Mouse (Mus musculus) midbrain, embryonic 13.5 days (tissue): Measurements from ENCODE around the gene Lrrc9. TPM values are rescaled to one million over a fixed set of nuclear protein-coding genes. Genes with fewer than 3 reads are reported as not detected.

ENCODE experiments used
- ATAC-seq: fragments of 200-750 bp; cut with Nextera tagmentation; 2 replicates; pipeline ENCODE4 v1.8.0; 2017; ENCODE audit warnings: mild to moderate bottlenecking, moderate TSS enrichment, moderate library complexity
- H3K27ac ChIP-seq: fragments of 300-500 bp; sonication (generic); 2 replicates; pipeline ENCODE4 v1.5.1; 2015; ENCODE audit warnings: inconsistent platforms, mild to moderate bottlenecking, moderate library complexity
- H3K27me3 ChIP-seq: fragments of 300-500 bp; sonication (generic); 2 replicates; pipeline ENCODE4 v1.6.1; 2015; ENCODE audit warnings: mild to moderate bottlenecking, inconsistent platforms
- H3K36me3 ChIP-seq: fragments of 300-500 bp; sonication (generic); 2 replicates; pipeline ENCODE4 v1.6.1; 2015; ENCODE audit warnings: mild to moderate bottlenecking, inconsistent platforms
- H3K4me1 ChIP-seq: fragments of 300-500 bp; sonication (generic); replicated peaks from 2 replicates; pipeline ENCODE4 v1.6.1; 2015; ENCODE audit warnings: inconsistent platforms
- H3K4me2 ChIP-seq: fragments of 300-500 bp; sonication (generic); replicated peaks from 2 replicates; pipeline ENCODE4 v1.6.1; 2015; ENCODE audit warnings: moderate library complexity, mild to moderate bottlenecking, inconsistent platforms
- H3K4me3 ChIP-seq: fragments of 300-500 bp; sonication (generic); replicated peaks from 2 replicates; pipeline ENCODE4 v1.5.1; 2015; ENCODE audit warnings: mild to moderate bottlenecking, inconsistent platforms
- H3K9ac ChIP-seq: fragments of 300-500 bp; sonication (generic); replicated peaks from 2 replicates; pipeline ENCODE4 v1.6.1; 2015; ENCODE audit warnings: mild to moderate bottlenecking, inconsistent platforms
- H3K9me3 ChIP-seq: fragments of 300-500 bp; sonication (generic); 2 replicates; pipeline ENCODE4 v1.6.1; 2016; ENCODE audit warnings: mild to moderate bottlenecking, inconsistent platforms
- WGBS: fragments of 180-500 bp; shearing (Covaris S2); methylation state at CpG from one replicate; pipeline ENCODE4 v1.1.7; 2015; 5-methylcytosine and 5-hydroxymethylcytosine counted together
- polyA plus RNA-seq: library from polyadenylated mRNA; unstranded; fragments of >200 nt; fragmentation: Nextera tagmentation; extraction: Ambion mirVana; gene quantifications from 2 replicates; pipeline ENCODE4 v1.2.1, GENCODE M21; 2015

Gene Lrrc9
- 3.2 and 4.2 TPM in 2 replicates for polyA plus RNA-seq

DNA sequence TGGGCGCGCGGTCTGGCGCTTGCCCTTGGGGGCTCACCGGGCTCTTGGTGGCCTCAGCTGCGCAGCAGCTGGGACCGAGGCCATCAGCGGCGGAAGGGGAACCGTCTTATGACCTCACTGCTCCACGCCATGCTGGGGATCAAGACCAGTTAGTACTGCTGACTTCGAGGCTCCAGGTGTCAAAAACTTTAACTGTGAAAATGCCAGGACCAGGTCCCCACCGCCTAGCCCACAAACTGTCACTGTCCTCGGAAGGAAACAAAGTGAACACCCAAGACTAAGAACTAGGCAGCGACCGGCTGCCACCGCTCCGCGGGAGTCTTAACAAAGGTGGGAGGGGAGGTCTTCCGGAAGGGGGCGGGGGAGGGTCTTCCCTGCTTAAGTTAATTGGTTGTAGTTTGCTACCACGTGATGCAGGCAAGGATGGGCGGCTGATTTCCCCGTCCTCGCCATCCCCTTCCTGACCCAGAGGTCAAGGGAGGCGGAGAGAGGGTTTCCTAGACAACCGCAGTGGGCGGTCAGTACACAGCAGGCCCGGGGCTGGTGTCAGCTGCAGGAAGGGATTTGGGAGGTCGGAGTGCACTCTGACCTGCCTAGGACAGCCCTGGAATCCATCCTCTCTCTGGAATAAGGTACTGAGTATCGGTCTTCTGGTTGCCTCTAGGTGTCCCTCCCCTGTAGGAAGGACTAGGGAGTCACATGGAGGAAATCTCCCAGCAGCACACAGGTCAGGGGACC lies at the start of gene Lrrc9:
TSS of gene Lrrc9 (plus strand) at position 28 of the 738 bp plus-strand sequence.
- 0 out of 2 replicates have a peak within 1 kb of the TSS, but pooled peaks have one; percentile 12 for H3K27ac ChIP-seq
- under 1% methylated on average over 31 of the region's 31 CpGs for WGBS

DNA sequence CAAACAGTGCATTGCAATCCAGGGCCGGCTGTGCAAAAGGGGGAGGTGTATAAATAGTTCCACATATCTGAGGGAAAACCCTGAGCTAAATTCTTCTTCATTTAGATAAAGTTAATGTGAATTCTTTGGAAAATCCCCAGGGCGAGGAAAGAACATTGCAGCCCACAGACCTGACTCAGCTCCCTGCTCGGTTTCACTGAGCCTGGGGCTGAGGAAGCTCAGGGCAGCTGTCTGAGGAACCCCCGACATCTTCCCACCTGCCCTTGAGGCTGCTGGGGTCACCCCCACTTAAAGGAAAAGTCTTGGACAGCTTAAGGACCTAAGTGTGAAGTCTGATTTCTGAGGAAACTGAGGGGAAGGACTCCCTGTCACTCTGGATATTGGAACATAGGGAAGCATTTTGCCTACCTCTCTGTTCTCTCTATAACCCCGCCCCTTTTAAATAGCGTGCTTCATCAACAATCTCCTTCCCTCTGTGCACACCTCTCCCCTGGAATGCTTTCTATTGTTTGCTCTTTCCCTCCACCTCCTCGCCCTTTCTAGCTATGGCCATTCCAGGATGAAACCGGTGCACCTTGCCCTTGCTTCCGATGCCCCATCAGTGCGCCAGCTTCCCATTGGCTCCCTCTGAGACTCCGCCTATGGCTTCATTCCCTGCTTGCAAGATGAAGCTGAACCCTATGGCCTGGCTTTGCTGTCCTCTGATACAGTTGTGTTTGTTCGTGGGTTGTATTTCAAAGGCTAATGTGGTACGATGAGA lies 48.4 kb upstream of the Lrrc9 start:
- no peak for ATAC-seq
- Histone ChIP-seq H3K27ac (no peak overlapping the region), H3K36me3 (no peaks in the 10 kb centered on the region), H3K4me2 (no peak overlapping the region), H3K27me3 (no peaks in the 10 kb centered on the region), H3K9me3 (no peaks in the 10 kb centered on the region), H3K9ac (no peak overlapping the region), H3K4me3 (no peak overlapping the region), H3K4me1 (peaks cover 6% of the 10 kb centered on the region; the same call in 1 of the 2 replicates)
- WGBS: 61% methylated on average over 13 of the region's 13 CpGs

More for the DNA sequence above, at the start of gene Lrrc9:
- peaks cover 32% of the 10 kb centered on the region for H3K4me1 ChIP-seq
- no peaks in the 10 kb centered on the region for H3K27me3 ChIP-seq
- H3K36me3 ChIP-seq: no peaks in the 10 kb centered on the region
- peak within 1 kb of the TSS; percentile 44 for H3K4me3 ChIP-seq
- peak; percentile 84 for ATAC-seq
- peak within 1 kb of the TSS; percentile 56 for H3K9ac ChIP-seq
- no peaks in the 10 kb centered on the region for H3K9me3 ChIP-seq
- H3K4me2 ChIP-seq: peak within 1 kb of the TSS; percentile 62

DNA sequence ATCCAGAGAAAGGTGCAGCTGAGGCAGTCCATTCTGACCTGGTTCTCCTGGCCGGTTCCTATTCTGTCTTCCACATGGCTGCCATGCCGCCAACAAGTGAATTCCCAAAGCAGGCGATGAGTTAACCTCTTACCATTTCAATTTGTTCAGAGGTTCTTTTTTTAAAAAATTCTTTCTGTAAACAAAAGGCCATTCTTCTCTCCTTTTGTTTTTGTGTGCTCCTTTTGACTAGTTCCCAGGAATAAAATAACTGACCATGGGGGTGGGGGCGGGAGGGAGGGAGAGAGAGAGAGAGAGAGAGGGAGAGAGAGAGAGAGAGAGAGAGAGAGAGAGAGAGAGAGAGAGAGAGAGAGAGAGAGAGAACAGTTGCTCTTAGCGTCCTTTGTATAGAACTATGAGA lies 36.6 kb upstream of the Lrrc9 start:
- Histone ChIP-seq H3K9ac (no peak overlapping the region), H3K27me3 (no peaks in the 10 kb centered on the region), H3K9me3 (no peaks in the 10 kb centered on the region), H3K4me3 (no peak overlapping the region), H3K4me2 (no peak overlapping the region), H3K4me1 (peaks cover 23% of the 10 kb centered on the region), H3K27ac (no peak overlapping the region), H3K36me3 (no peaks in the 10 kb centered on the region)
- ATAC-seq: no peak
- WGBS: 28% methylated on average over 5 of the region's 5 CpGs

DNA sequence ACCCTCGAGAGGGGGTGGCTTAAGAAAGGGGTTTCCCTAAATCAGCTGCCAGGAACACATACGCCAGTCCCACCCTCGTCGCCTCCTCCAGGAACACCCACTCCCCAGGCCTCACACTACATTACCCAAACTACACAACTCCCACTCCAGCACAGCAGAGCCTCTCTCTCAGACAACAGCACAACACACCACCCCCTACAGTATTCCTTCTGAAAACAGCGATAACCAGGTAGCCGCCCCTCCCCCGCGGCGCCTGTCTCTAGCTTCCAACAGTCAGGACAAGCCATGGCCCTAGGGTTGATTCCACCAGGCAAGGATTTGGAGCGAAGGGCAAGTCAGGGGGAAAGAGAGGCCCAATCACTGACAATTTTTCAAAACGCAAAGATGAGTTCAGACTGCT lies 34.5 kb upstream of the Lrrc9 start:
- peak overlapping the region; percentile 88 for H3K9ac ChIP-seq
- no peaks in the 10 kb centered on the region for H3K27me3 ChIP-seq
- H3K36me3 ChIP-seq: no peaks in the 10 kb centered on the region
- WGBS: 4% methylated on average over 11 of the region's 11 CpGs
- H3K4me1 ChIP-seq: peaks cover 23% of the 10 kb centered on the region
- peak overlapping the region; percentile 85 for H3K4me3 ChIP-seq
- H3K27ac ChIP-seq: peak overlapping the region; percentile 84
- ATAC-seq: peak; percentile 55
- H3K9me3 ChIP-seq: no peaks in the 10 kb centered on the region
- H3K4me2 ChIP-seq: peak overlapping the region; percentile 86

DNA sequence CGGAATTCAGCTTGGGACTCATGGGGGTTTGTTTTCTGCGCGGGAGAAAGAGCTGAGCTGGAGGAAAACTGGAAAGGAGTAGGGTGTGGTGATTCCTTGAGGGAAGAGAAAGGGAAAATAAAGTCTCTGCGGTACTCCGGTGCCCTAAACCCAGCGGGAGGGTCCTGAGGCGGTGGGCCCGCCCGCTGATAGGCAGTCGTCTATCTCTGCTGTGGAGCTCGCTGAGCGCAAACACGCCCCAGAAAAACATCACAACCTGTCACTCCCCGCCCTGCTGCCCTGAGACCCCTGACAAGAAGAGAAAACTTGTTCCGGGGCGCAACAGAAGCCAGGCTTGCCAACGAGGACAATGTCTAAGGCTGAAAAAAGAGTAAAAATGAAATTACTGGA lies 34.0 kb upstream of the Lrrc9 start:
- peak overlapping the region; percentile 88 for H3K9ac ChIP-seq
- H3K36me3 ChIP-seq: no peaks in the 10 kb centered on the region
- WGBS: 2% methylated on average over 17 of the region's 17 CpGs
- H3K9me3 ChIP-seq: no peaks in the 10 kb centered on the region
- H3K4me2 ChIP-seq: peak overlapping the region; percentile 86
- H3K4me1 ChIP-seq: peaks cover 23% of the 10 kb centered on the region
- H3K27me3 ChIP-seq: no peaks in the 10 kb centered on the region
- H3K4me3 ChIP-seq: peak overlapping the region; percentile 85
- peak overlapping the region; percentile 84 for H3K27ac ChIP-seq
- ATAC-seq: peak; percentile 44

DNA sequence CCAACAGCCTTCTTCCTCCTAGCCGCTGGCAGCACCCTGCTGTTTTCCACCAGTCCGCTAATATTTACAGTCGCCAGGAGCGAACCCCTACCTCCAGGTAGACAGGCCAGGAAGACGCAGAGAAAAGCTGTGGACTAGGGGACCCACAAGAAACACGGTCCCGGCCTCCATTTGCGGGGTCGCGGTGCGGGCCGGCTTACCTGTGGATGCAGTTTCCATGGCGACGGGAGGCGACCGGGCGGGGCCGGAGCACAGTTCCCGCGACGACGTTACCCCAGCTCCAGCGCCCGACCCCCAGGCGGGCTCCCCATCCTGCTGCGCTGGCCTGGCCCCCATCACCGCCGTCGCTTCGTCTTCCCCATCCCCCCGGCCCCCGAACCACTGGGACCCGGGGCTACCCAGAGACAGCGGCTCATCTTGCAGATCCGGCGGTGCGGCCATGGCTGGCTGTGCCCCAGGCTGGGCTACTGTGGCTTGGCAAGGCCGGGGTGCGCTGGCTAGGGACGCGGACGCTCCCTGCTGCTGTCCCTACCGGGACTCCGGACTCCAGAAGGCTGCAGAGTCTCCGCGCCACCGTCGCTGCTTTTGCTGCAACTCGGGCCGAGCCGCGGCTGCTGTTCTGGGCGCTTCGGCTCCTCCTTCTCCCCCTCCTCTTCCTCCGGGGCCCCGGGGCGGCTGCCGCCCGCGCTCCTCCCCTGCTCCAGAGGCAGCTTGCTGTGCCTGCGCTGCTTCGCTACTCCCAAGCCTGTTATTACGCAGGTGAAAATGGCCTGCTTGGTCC lies 33.4 kb upstream of the Lrrc9 start:
- no peaks in the 10 kb centered on the region for H3K9me3 ChIP-seq
- peaks cover 23% of the 10 kb centered on the region for H3K4me1 ChIP-seq
- under 1% methylated on average over 56 of the region's 63 CpGs for WGBS
- peak overlapping the region; percentile 84 for H3K27ac ChIP-seq
- no peaks in the 10 kb centered on the region for H3K36me3 ChIP-seq
- H3K4me3 ChIP-seq: peak overlapping the region; percentile 85
- peak overlapping the region; percentile 88 for H3K9ac ChIP-seq
- H3K27me3 ChIP-seq: no peaks in the 10 kb centered on the region
- ATAC-seq: peak; percentile 93
- H3K4me2 ChIP-seq: peak overlapping the region; percentile 86

DNA sequence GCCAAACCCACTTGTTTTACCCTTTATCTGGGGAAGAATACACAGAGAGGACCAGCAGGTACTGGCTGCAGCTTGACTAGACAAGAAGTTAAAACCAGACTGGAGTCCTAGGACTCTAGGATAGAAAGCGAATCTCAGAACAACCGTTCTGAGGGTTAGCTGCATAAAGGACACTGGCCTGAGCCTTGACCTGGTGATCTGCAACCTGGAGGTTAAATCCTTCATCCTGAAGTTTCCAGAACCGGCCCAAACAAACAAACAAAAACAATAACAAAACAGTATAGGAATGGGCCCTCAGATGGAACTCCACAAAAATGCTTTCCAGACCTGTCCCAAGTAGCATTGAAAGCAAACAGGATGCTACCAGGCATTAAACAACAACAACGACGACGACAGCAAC lies 32.7 kb upstream of the Lrrc9 start, which contains the start of gene Rtn1:
TSS of gene Rtn1 (minus strand) at position 101 of the 400 bp plus-strand sequence.
- peak within 1 kb of the TSS; percentile 85 for H3K4me3 ChIP-seq
- peak within 1 kb of the TSS; percentile 84 for H3K27ac ChIP-seq
- H3K4me1 ChIP-seq: peaks cover 23% of the 10 kb centered on the region
- ATAC-seq: no peak; the same call in 1 of the 2 replicates
- H3K9me3 ChIP-seq: no peaks in the 10 kb centered on the region
- H3K4me2 ChIP-seq: peak within 1 kb of the TSS; percentile 86
- 38% methylated on average over 6 of the region's 6 CpGs for WGBS
- H3K36me3 ChIP-seq: no peaks in the 10 kb centered on the region
- no peaks in the 10 kb centered on the region for H3K27me3 ChIP-seq
- H3K9ac ChIP-seq: peak within 1 kb of the TSS; percentile 88

DNA sequence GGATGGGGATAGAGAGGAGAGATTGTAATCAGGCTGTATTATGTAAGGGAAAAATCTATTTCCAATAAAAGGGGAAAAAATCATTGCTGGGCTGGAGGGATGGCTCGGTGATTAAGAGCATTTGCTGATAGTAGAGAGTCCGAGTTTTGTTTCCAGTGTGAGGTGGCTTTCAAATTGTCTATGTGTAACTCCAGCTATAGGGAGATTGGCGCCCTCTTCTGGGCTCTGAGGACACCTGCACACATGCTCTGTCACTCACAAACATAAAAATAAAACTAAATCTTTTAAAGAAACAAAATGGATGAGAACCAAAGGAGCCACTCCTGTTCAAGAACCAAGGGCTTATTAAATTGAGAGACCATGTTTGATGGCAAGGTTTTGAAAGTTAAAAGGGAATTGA lies 23.9 kb upstream of the Lrrc9 start:
- H3K27me3 ChIP-seq: no peaks in the 10 kb centered on the region
- no peak for ATAC-seq
- no peak overlapping the region for H3K9ac ChIP-seq
- no peaks in the 10 kb centered on the region for H3K4me1 ChIP-seq
- no peaks in the 10 kb centered on the region for H3K9me3 ChIP-seq
- 36% methylated on average over 3 of the region's 3 CpGs for WGBS
- H3K4me2 ChIP-seq: no peak overlapping the region
- H3K4me3 ChIP-seq: no peak overlapping the region
- no peaks in the 10 kb centered on the region for H3K36me3 ChIP-seq
- H3K27ac ChIP-seq: no peak overlapping the region

DNA sequence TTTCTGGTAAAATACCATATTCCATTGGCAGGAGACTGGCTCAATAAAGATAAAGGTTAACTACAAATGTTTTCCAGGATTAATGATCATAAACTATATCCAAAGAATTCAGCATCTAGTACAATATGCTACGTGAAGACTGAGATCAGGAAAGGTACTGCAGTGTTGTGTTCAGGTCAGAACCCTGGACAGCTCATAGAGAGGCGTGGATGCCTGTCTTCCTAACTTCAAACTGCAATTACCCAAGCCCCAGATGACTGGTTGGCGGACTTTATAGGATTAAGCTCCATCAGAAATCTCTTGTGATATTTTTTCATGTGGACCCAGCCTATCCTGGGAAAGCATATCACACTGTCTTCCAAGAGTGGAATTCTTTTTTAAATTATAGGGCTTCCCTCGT lies 19.0 kb upstream of the Lrrc9 start:
- 57% methylated on average over 4 of the region's 4 CpGs for WGBS
- ATAC-seq: no peak

DNA sequence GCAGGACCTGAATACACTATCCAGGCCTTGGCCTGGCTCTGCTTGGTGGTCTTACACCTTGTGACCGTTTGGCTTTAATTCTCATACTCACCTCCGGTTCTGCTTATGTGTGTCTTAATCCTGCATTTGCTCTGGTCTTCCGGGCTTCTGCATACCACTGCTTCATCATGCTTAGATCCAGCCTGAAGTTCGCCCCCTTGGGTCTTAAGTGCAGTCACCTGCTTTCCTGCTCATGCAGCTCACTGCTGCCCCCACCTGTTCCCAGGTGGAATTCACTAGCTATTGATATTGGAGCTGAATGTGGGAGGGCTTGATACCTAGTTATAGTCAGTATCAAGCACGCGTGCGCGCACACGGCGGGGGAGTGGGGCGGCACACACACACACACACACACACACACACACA lies 13.9 kb upstream of the Lrrc9 start:
- H3K9ac ChIP-seq: no peak overlapping the region
- no peaks in the 10 kb centered on the region for H3K4me1 ChIP-seq
- peak overlapping the region; percentile 28 for H3K4me2 ChIP-seq
- H3K9me3 ChIP-seq: no peaks in the 10 kb centered on the region
- H3K4me3 ChIP-seq: no peak overlapping the region
- H3K36me3 ChIP-seq: no peaks in the 10 kb centered on the region
- 28% methylated on average over 11 of the region's 11 CpGs for WGBS
- H3K27ac ChIP-seq: no peak overlapping the region
- H3K27me3 ChIP-seq: no peaks in the 10 kb centered on the region
- ATAC-seq: peak; percentile 80

More for the DNA sequence above, 19.0 kb upstream of the Lrrc9 start:
- H3K9ac ChIP-seq: no peak overlapping the region
- H3K4me2 ChIP-seq: no peak overlapping the region
- no peak overlapping the region for H3K4me3 ChIP-seq
- no peak overlapping the region for H3K27ac ChIP-seq
- no peaks in the 10 kb centered on the region for H3K9me3 ChIP-seq
- H3K27me3 ChIP-seq: no peaks in the 10 kb centered on the region
- no peaks in the 10 kb centered on the region for H3K36me3 ChIP-seq
- H3K4me1 ChIP-seq: no peaks in the 10 kb centered on the region

DNA sequence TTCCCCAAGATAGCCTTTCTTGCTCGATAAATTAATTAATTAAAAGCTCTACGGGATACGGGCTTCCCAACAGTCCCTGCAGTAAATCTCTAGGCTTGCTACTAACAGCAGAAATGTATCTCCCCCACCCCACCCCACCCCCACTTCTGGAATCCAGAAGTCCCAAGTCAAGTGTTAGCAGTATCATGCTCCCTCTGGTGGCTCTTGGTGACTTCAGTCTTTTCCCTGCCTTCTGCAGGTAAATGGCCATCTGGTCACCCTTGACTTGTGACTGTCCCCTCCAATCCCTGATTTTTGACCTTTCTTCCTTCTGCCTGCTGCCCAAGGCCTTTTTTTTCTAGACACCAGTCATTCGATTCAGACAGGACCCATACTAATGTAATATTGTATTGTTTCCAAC lies 9.5 kb upstream of the Lrrc9 start:
- Histone ChIP-seq H3K27me3 (no peaks in the 10 kb centered on the region), H3K27ac (no peak overlapping the region)

More for the DNA sequence above, 9.5 kb upstream of the Lrrc9 start:
- H3K4me1 ChIP-seq: peaks cover 9% of the 10 kb centered on the region; the same call in 1 of the 2 replicates
- 91% methylated on average over 4 of the region's 4 CpGs for WGBS
- no peaks in the 10 kb centered on the region for H3K36me3 ChIP-seq
- H3K4me2 ChIP-seq: no peak overlapping the region
- no peak overlapping the region for H3K4me3 ChIP-seq
- no peaks in the 10 kb centered on the region for H3K9me3 ChIP-seq
- no peak overlapping the region for H3K9ac ChIP-seq
- ATAC-seq: no peak
